ENCODE assay signal across 8 mouse cellular contexts in genomic region chr11:48836990-48837309, GRCm38 (mm10). TPM values are rescaled to one million over a fixed set of nuclear protein-coding genes. Genes with fewer than 3 reads are reported as not detected.
DNase-seq lines count a peak whose midpoint lies in the region; ATAC-seq lines count a peak whose summit lies in the region.

No protein-coding gene starts in this region.

- no peak for ATAC-seq in embryonic facial prominence, embryonic 14.5 days (ENCODE audit: low read depth)
- no peak for ATAC-seq in hindbrain, embryonic 16.5 days

- peak overlapping the region; percentile 78 for H3K4me3 ChIP-seq in embryonic facial prominence, embryonic 14.5 days (ENCODE audit: low read depth, low read length)
- H3K4me3 ChIP-seq in hindbrain, embryonic 16.5 days (ENCODE audit: low read length), result peak overlapping the region; percentile 93
- H3K4me3 ChIP-seq in megakaryocyte, embryonic 14.5 days (replicated peaks), result peak overlapping the region; percentile 99

- H3K27ac ChIP-seq in embryonic facial prominence, embryonic 14.5 days (replicated peaks; ENCODE audit: low read depth, low read length), result no peak overlapping the region
- no peak overlapping the region; the same call in 1 of the 2 replicates for H3K27ac ChIP-seq in hindbrain, embryonic 16.5 days (ENCODE audit: low read depth, low read length)

- peaks cover 8% of the 10 kb centered on the region for H3K4me1 ChIP-seq in embryonic facial prominence, embryonic 14.5 days (ENCODE audit: control insufficient read depth, insufficient read depth, low read length)
- H3K4me1 ChIP-seq in hindbrain, embryonic 16.5 days (ENCODE audit: control insufficient read depth, insufficient read depth, low read depth, low read length), result peaks cover 7% of the 10 kb centered on the region
- peaks cover 48% of the 10 kb centered on the region for H3K4me1 ChIP-seq in megakaryocyte, embryonic 14.5 days

- no peaks in the 10 kb centered on the region for H3K9me3 ChIP-seq in embryonic facial prominence, embryonic 14.5 days (ENCODE audit: control insufficient read depth, low read length)
- H3K9me3 ChIP-seq in hindbrain, embryonic 16.5 days (ENCODE audit: control insufficient read depth, low read length), result no peaks in the 10 kb centered on the region
- H3K9me3 ChIP-seq in megakaryocyte, embryonic 14.5 days, result no peaks in the 10 kb centered on the region

- H3K36me3 ChIP-seq in embryonic facial prominence, embryonic 14.5 days (ENCODE audit: control insufficient read depth, insufficient read depth, low read length), result no peaks in the 10 kb centered on the region
- H3K36me3 ChIP-seq in hindbrain, embryonic 16.5 days (ENCODE audit: control insufficient read depth, insufficient read depth, low read length), result no peaks in the 10 kb centered on the region
- H3K36me3 ChIP-seq in megakaryocyte, embryonic 14.5 days (replicated peaks; ENCODE audit: low read length), result peaks cover 5% of the 10 kb centered on the region

- H3K27me3 ChIP-seq in embryonic facial prominence, embryonic 14.5 days (replicated peaks; ENCODE audit: control insufficient read depth, insufficient read depth, low read length), result no peaks in the 10 kb centered on the region
- no peaks in the 10 kb centered on the region for H3K27me3 ChIP-seq in hindbrain, embryonic 16.5 days (replicated peaks; ENCODE audit: control insufficient read depth, insufficient read depth, low read length)
- H3K27me3 ChIP-seq in megakaryocyte, embryonic 14.5 days (replicated peaks), result peaks cover 5% of the 10 kb centered on the region

- peak overlapping the region; percentile 79 for H3K4me2 ChIP-seq in embryonic facial prominence, embryonic 14.5 days (ENCODE audit: low read depth, low read length)
- H3K4me2 ChIP-seq in hindbrain, embryonic 16.5 days (ENCODE audit: low read length), result peak overlapping the region; percentile 91

- H3K9ac ChIP-seq in embryonic facial prominence, embryonic 14.5 days (ENCODE audit: low read depth, low read length), result peak overlapping the region; percentile 72
- H3K9ac ChIP-seq in hindbrain, embryonic 16.5 days (ENCODE audit: low read depth, low read length), result peak overlapping the region; percentile 86

- peak; percentile 87 for DNase-seq in gastrocnemius, adult 18-20 months (ENCODE audit: low spot score)
- no peak for DNase-seq in gastrocnemius, postnatal 10 days
- DNase-seq in embryonic facial prominence, embryonic 14.5 days (ENCODE audit: low spot score), result no peak
- no peak for DNase-seq in ovary, postnatal 14 days (ENCODE audit: low spot score)
- DNase-seq in thymus, postnatal 0 days (ENCODE audit: low spot score), result no peak
- DNase-seq in cerebellum, postnatal 25 days, result no peak

- WGBS in embryonic facial prominence, embryonic 14.5 days, result 10% methylated on average over 11 of the region's 11 CpGs
- 4% methylated on average over 11 of the region's 11 CpGs for WGBS in hindbrain, embryonic 16.5 days

RNA-seq across cellular contexts. Expression of gene Gm12184, which starts 10.5 kb away (rescaled TPM):
- 1 to 10 TPM; 1.8 to 2.5 TPM for total RNA-seq in gastrocnemius, adult 18-20 months (2021)
- 1 to 10 TPM; 1.8 to 3.6 TPM for total RNA-seq in gastrocnemius, postnatal 10 days (2021)
- 3.4 and 4.6 TPM in 2 replicates for polyA plus RNA-seq in embryonic facial prominence, embryonic 14.5 days (2014; fragmentation: Nextera tagmentation; extraction: Ambion mirVana)
- 1.1 and 2.3 TPM in 2 replicates for polyA plus RNA-seq in hindbrain, embryonic 16.5 days (2015; fragmentation: Nextera tagmentation; extraction: Ambion mirVana)
- 18.6 and 145 TPM in 2 replicates for polyA plus RNA-seq in megakaryocyte, embryonic 14.5 days (2012; ENCODE audit: insufficient read depth, low replicate concordance)
- 7.6 and 8.8 TPM in 2 replicates for polyA plus RNA-seq in thymus, postnatal 0 days (2015; fragmentation: Nextera tagmentation; extraction: Ambion mirVana)

RNA-seq across cellular contexts. Expression of gene Trim7, which starts 11.0 kb away (rescaled TPM):
- 10 to 100 TPM; 34.7 to 41.9 TPM for total RNA-seq in gastrocnemius, adult 18-20 months (2021)
- 100 to 1,000 TPM; 107 to 110 TPM for total RNA-seq in gastrocnemius, postnatal 10 days (2021)
- polyA plus RNA-seq in embryonic facial prominence, embryonic 14.5 days (2014; fragmentation: Nextera tagmentation; extraction: Ambion mirVana), result 1.3 TPM in 2 replicates
- 1.7 and 2.7 TPM in 2 replicates for polyA plus RNA-seq in hindbrain, embryonic 16.5 days (2015; fragmentation: Nextera tagmentation; extraction: Ambion mirVana)
- polyA plus RNA-seq in megakaryocyte, embryonic 14.5 days (2012; ENCODE audit: insufficient read depth, low replicate concordance), result 1.6 and 5.7 TPM in 2 replicates
- 1.1 and 2.1 TPM in 2 replicates for polyA plus RNA-seq in thymus, postnatal 0 days (2015; fragmentation: Nextera tagmentation; extraction: Ambion mirVana)

RNA-seq across cellular contexts. Expression of gene Trim41, which starts 19.8 kb away (rescaled TPM):
- total RNA-seq in gastrocnemius, adult 18-20 months (2021), result 10 to 100 TPM; 15.7 to 22.6 TPM
- 10 to 100 TPM; 22.2 to 22.8 TPM for total RNA-seq in gastrocnemius, postnatal 10 days (2021)
- polyA plus RNA-seq in embryonic facial prominence, embryonic 14.5 days (2014; fragmentation: Nextera tagmentation; extraction: Ambion mirVana), result 5.2 and 5.3 TPM in 2 replicates
- polyA plus RNA-seq in hindbrain, embryonic 16.5 days (2015; fragmentation: Nextera tagmentation; extraction: Ambion mirVana), result 6.5 and 7.1 TPM in 2 replicates
- polyA plus RNA-seq in megakaryocyte, embryonic 14.5 days (2012; ENCODE audit: insufficient read depth, low replicate concordance), result 18.6 and 56.2 TPM in 2 replicates
- polyA plus RNA-seq in thymus, postnatal 0 days (2015; fragmentation: Nextera tagmentation; extraction: Ambion mirVana), result 3.5 and 5.5 TPM in 2 replicates

RNA-seq across cellular contexts. Expression of gene Irgm1, which starts 34.5 kb away (rescaled TPM):
- 10 to 100 TPM; 12.9 to 15.7 TPM for total RNA-seq in gastrocnemius, adult 18-20 months (2021)
- total RNA-seq in gastrocnemius, postnatal 10 days (2021), result 1 to 10 TPM; 5.9 to 7.0 TPM
- 6.9 and 7.6 TPM in 2 replicates for polyA plus RNA-seq in embryonic facial prominence, embryonic 14.5 days (2014; fragmentation: Nextera tagmentation; extraction: Ambion mirVana)
- polyA plus RNA-seq in hindbrain, embryonic 16.5 days (2015; fragmentation: Nextera tagmentation; extraction: Ambion mirVana), result 3.6 and 5.4 TPM in 2 replicates
- 5.0 TPM in 1 of 2 replicates, not detected in the other for polyA plus RNA-seq in megakaryocyte, embryonic 14.5 days (2012; ENCODE audit: insufficient read depth, low replicate concordance)
- polyA plus RNA-seq in thymus, postnatal 0 days (2015; fragmentation: Nextera tagmentation; extraction: Ambion mirVana), result 57.1 and 61.0 TPM in 2 replicates

RNA-seq across cellular contexts. Expression of gene Rack1, which starts 36.8 kb away (rescaled TPM):
- 100 to 1,000 TPM; 383 to 411 TPM for total RNA-seq in gastrocnemius, adult 18-20 months (2021)
- 100 to 1,000 TPM; 536 to 557 TPM for total RNA-seq in gastrocnemius, postnatal 10 days (2021)
- polyA plus RNA-seq in embryonic facial prominence, embryonic 14.5 days (2014; fragmentation: Nextera tagmentation; extraction: Ambion mirVana), result 912 and 926 TPM in 2 replicates
- 343 and 349 TPM in 2 replicates for polyA plus RNA-seq in hindbrain, embryonic 16.5 days (2015; fragmentation: Nextera tagmentation; extraction: Ambion mirVana)
- 2,725 and 4,464 TPM in 2 replicates for polyA plus RNA-seq in megakaryocyte, embryonic 14.5 days (2012; ENCODE audit: insufficient read depth, low replicate concordance)
- 988 and 1,015 TPM in 2 replicates for polyA plus RNA-seq in thymus, postnatal 0 days (2015; fragmentation: Nextera tagmentation; extraction: Ambion mirVana)
